Mouse (Mus musculus) ovary, postnatal 36 days (tissue): ENCODE measurements at regions not wholly inside any gene's neighbourhood (a gene's known extent, or its start where the extent isn't known, plus 50 kb on each side); places are given as distances from the start of the nearest gene placed in this dataset.
A peak's percentile ranks its signal among the peaks of the same experiment; 100 is the strongest.
"Not testable (repeated sequence)": the region's sequence is repeated elsewhere in the genome, so short reads cannot be mapped to it uniquely, and the experiment has no call there.

ENCODE experiments used
- DNase-seq: peaks from one replicate; pipeline ENCODE4 v3.0.0; 2022; ENCODE audit warnings: low spot score, mixed read lengths

DNA sequence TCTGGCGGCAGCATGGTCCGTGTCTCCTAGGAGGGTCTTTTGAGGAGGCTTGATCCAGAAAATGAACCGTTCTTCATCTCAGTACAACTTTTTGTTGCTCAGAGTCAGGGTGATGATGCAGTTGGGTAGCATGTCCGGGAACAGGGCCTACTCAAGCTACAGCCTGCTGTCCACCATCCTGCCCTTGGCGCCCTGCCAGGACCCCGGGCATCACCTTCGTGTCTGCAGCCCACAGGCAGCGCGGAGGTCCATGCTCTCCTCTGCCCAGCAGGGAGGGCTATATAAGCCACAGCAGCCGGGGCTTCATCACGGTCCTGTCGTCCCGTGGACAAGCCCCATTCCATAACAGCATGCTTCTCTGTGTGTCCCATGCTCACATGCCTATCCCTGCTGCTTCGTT is 107.1 kb upstream of the Klf3 start:
- no peak for DNase-seq

- DNase-seq: no peak
These were observed 105.7 kb upstream of the Klf3 start for GRCm38 (mm10) chr5:64697466-64697865.

DNA sequence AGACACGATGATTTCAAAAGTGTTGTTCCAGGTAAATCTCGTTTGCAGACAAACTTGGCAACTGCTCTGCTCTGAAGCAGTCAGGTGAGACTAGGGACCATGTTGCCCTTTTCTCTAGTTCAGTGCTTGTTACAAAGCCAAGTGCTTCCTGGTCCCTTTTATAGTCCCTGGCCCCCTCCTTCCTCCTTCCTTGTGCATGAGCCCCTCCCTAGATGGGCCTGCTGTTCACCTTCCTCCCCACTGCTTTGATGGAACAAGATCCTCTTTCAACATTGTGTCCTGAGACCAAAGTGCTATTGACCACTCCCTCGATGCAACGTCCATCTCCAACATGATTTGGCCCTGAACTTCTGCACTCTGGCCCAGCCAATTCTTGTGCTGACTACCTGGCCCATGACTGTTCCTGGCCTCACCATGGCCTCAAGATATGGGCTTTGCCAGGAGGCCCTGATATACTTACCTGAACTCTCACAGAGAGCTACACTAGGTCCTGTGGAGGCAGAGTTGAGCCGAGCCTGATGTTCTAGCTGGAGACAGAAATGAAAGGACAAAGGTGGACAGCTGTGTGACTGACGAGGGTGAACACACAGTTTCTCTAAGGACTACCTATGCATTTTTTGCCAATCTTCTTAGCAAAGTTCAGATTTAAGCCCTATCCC is 104.6 kb upstream of the Klf3 start:
- DNase-seq: no peak

DNA sequence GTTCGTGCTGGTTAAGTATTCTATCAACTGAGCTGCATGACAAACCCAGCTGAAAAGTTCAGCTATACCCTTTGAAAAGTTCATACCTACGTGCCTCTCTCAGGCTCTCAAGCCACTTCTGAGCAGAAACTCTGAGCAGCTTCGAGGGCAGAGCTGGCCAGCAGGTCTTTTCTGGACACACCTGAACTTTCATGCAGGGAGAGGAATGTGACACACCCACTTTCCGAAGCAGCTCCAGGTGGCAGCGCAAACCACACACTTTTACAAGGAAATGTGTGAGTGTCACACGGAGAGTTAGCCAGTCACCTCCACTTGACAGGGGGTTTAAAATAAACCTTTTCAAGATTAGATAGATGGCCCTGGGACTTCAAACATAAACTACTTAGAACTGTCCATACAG is 103.2 kb upstream of the Klf3 start:
- DNase-seq: no peak

- no peak for DNase-seq
These were observed 101.9 kb upstream of the Klf3 start for GRCm38 (mm10) chr5:64701219-64701779.

DNA sequence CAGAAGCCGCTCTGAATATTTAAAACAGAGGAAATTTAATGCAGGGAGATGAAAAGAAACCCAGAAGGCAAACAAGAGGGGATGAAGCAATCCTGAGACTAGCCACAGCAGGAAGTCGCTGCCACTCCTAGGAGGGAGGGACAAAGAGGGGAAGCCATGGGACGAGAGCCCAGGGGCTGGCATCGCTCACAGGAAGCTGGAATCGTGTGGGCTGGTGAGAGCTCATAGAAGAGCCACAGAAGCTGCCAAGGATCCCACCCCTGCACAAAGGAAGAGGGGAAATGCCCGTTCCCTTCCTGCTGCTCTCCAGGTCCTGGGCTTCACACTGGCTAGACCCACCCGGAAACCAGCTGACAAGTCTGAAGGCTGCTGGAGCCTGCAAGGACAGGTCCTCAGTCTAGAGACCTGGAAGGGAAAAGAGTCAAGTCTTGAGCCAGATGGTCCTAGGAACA is 101.4 kb upstream of the Klf3 start:
- peak; percentile 64 for DNase-seq

- DNase-seq: not testable (repeated sequence)
These were observed 100.8 kb upstream of the Klf3 start for GRCm38 (mm10) chr5:64702404-64702803.

GRCm38 (mm10) chr5:64703091-64703872 is 99.9 kb upstream of the Klf3 start:
- DNase-seq: peak; percentile 24

DNA sequence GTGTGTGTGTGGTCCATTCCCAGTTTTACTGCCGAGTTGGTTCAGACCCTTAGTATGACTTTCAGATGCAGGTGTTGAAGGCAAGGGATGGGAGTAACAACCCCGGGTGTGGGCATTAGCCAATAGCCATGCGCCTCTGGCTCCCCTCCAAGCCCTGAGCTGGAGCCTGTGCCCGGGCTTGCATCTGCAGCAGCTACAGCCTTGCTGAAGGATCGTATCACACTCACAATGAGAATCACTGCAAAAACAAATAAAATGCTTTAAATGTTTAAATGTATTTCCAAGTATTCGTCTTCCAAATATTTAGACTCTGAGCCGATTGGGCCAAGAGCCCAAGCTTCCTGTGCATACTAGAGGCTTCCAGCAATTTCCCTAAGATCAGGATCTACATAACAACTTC is 99.0 kb upstream of the Klf3 start:
- peak; percentile 68 for DNase-seq

DNA sequence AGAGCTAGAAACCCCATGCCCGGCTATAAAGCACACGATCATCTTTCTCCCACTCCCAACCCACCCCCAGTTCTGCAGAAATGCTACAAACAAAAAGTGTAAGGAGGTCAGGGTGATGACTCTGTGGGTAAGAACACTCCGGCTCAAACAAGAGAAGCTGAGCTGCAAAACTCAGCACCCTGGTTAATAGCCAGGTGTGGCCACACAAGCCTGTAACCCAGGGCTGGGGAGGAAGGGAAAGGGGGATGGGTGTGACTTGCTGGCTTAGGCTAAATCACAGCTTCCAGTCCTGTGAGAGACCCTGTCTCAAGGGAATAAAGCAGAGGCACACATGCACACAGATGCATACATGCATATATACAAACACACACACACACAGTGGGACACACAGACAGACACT is 96.6 kb upstream of the Klf3 start:
- no peak for DNase-seq

DNA sequence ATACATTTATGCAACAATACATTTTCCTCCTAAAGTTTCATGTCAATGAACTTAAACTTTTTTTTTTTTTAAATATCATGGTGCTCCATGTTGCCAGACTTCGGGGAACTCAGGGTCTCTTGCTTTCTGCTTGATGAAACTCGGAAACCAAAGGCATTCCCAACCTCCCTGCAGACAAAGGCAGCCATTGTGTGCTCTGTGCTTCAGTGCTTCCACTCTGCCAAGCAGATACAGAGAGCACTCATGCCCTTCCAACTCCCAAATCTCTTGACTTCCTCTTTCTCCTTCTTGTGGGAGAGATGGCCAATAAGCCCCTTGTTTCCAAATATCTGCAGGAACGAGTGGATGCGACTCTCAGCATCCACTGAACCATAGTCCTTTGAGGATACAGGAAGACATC is 94.0 kb upstream of the Klf3 start:
- DNase-seq: no peak

GRCm38 (mm10) chr5:64710236-64710635 is 93.0 kb upstream of the Klf3 start:
- no peak for DNase-seq

DNA sequence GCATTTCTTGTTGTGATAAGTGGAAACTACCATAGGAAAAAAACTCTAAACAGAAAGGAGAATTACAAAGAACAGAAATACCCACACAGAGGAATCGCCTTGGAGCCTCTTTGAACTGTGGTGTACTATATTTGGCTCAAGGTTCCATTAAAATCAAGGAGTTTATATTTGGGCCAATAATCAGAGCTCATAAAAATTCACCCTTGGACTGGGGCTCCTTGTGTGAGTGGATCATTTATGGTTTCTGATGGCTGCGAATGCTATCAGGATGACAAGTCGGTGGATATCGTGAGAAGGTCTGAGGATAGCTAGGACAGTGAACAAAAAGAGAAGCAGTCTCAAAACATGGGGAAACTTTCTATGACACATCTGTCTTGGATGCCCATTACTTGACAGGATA is 92.2 kb upstream of the Klf3 start:
- no peak for DNase-seq

- no peak for DNase-seq
These were observed 89.0 kb upstream of the Klf3 start for GRCm38 (mm10) chr5:64714221-64714653.

- DNase-seq: no peak
These were observed 88.5 kb upstream of the Klf3 start for GRCm38 (mm10) chr5:64714710-64715109.

DNA sequence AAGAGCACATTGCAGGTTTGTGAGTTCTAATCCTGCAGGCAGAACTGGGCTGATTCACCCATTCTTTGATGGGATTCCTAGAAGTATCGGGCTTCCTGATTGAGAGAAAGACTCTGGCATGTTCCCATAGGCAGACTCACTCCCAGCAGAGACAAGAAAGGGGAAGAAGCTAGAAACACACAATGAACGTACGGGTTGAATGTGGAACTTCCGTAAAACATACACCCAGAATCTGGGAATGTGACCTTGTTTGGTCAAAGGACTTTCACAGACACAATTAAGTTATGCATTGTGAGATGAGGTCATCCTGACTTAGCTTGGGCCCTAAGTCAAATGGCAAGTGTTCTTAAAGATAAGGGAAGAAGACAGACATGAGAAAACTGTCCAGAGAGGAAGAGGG is 86.6 kb upstream of the Klf3 start:
- DNase-seq: no peak

GRCm38 (mm10) chr5:64722211-64722610 is 81.0 kb upstream of the Klf3 start:
- no peak for DNase-seq

GRCm38 (mm10) chr5:64727847-64728246 is 75.3 kb upstream of the Klf3 start:
- DNase-seq: no peak

DNA sequence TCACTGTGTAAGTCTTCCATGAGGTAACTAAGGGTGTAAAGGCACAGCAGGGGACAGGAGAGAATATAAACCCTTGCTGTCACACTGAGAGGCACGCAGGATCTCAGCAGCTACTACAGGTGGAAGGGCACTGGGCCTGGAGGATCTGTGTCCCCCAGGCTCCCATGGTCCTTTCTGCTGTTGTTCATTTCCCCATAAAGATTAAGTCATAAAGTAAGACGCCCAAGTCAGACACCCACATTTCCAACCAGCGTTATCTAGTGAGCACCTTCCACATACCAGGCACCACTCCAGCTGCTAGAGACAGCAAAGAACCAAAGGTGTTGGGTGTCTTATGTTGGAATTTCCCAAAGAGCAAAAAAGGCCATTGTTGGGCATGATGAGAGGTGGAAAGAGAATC is 70.8 kb upstream of the Klf3 start:
- DNase-seq: no peak

DNA sequence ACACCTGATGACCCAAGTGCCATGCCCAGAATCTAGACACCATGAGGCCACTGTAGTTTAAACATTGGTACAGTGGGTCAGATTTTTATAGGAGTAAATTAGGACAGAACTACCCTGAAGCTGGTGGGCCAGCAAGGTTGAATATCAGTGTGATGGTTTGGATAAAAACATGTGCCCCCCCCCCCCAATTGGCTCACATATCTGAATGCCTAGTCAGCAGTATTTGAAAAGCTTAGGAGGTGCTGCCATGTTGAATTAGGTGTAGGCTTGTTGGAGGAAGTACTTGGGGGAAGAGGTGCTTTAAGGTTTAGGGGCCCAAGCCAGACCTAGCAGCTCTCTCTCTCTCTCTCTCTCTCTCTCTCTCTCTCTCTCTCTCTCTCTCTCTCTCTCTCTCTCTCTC is 66.2 kb upstream of the Klf3 start:
- DNase-seq: no peak

DNA sequence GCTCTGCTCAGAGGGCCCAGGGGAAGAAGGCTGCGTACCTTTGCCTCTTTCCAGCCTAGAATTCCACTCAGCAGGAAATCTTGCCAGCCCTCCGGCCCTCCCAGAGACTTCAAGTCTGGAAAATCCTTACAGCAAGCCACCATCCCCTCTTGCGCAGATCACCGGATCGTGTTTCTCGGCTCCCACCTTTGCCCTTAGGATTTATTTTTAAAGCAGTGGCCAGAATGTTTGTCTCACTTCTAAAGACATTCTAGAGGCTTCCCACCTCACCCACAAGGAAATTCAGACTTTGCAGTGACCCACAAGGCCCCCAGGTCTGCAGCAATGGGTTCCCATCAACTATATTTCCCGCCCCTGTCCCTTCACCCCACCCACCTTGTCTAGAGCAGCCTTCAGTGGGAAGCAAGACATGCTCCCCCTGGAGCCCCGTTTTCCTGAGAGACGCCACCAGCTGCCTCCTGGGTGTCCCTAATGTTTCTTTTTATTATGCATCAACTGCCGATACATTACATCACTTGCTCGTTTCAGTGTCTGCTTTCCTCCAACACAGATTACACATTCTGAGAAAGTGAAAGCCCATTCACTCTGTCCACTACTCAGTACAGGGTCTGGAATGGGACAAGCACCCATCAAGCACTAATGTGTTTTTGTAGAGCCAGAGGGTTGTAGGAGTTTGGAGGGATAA is 65.0 kb upstream of the Klf3 start:
- no peak for DNase-seq

DNA sequence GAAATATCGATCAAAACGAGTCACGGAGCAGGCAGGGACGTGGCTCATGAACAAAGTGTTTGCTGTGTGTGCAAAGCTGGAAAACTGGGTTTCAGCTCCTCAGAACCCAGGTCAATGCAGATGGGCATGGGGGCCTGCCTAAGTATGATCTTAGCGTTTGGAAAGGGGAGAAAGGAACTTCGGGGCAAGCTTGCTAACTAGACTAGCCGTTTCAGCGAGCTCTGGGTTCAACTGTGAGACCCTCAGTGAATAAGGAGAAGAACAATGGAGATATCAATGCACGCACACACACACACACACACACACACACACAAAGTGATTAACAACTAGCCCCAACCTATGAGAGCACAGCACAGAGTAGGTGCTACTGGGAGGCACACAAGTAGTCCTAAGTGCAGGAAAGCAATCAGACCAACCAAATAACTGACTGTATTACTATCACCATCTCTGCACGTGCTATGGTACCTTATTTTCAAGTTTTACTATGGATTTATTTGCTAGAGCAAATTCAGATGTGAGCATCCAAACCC is 64.3 kb upstream of the Klf3 start:
- no peak for DNase-seq
